Comparison of ENCODE assay signal across 8 mouse cellular contexts in genomic region chr7:16051883-16052595, GRCm38 (mm10). TPM values are rescaled to one million over a fixed set of nuclear protein-coding genes. Genes with fewer than 3 reads are reported as not detected.
DNase-seq lines count a peak whose midpoint lies in the region; ATAC-seq and TF ChIP-seq lines count a peak whose summit lies in the region.

No protein-coding gene starts in this region.

- 0 out of 2 replicates have a peak, but pooled peaks have one; percentile 6 for TF ChIP-seq EP300 in liver, embryonic 14.5 days (IDR thresholded peaks at IDR 0.05; ENCODE audit: low read depth)

- H3K36me3 ChIP-seq in erythroblast, embryonic 14.5 days (ENCODE audit: control insufficient read depth): peaks cover 15% of the 10 kb centered on the region
- no peaks in the 10 kb centered on the region for H3K36me3 ChIP-seq in heart, embryonic 13.5 days
- no peaks in the 10 kb centered on the region for H3K36me3 ChIP-seq in liver, embryonic 14.5 days (replicated peaks; ENCODE audit: control insufficient read depth, insufficient read depth, low read depth)
- no peaks in the 10 kb centered on the region for H3K36me3 ChIP-seq in neural tube, embryonic 11.5 days (ENCODE audit: control insufficient read depth, insufficient read depth, low read length)
- no peaks in the 10 kb centered on the region for H3K36me3 ChIP-seq in stomach, embryonic 16.5 days (ENCODE audit: control insufficient read depth, insufficient read depth, low read length)

- peak; percentile 76 for TF ChIP-seq CTCF in brain, embryonic 14.5 days (IDR thresholded peaks at IDR 0.05; ENCODE audit: borderline replicate concordance, extremely low read depth, insufficient read depth, insufficient read length)
- TF ChIP-seq CTCF in liver, embryonic 14.5 days (IDR thresholded peaks at IDR 0.05; ENCODE audit: low read depth): peak; percentile 97

- peak overlapping the region; percentile 91 for H3K4me3 ChIP-seq in erythroblast, embryonic 14.5 days (replicated peaks)
- peak overlapping the region; percentile 64 for H3K4me3 ChIP-seq in heart, embryonic 13.5 days
- peak overlapping the region; percentile 66 to 90 for H3K4me3 ChIP-seq in liver, embryonic 14.5 days (ENCODE audit: insufficient read depth in 1 of 2, low read depth in 2 of 2, low read length in 2 of 2)
- H3K4me3 ChIP-seq in neural tube, embryonic 11.5 days (ENCODE audit: low read depth, low read length): peak overlapping the region; percentile 44
- H3K4me3 ChIP-seq in stomach, embryonic 16.5 days (replicated peaks; ENCODE audit: low read length): peak overlapping the region; percentile 69

- peak overlapping the region; percentile 89 for H3K27ac ChIP-seq in heart, embryonic 13.5 days (replicated peaks)
- H3K27ac ChIP-seq in liver, embryonic 14.5 days: peak overlapping the region; percentile 65
- 0 out of 2 replicates have a peak overlapping the region, but pooled peaks have one; percentile 2 for H3K27ac ChIP-seq in neural tube, embryonic 11.5 days (ENCODE audit: low read depth, low read length)
- peak overlapping the region; percentile 95 for H3K27ac ChIP-seq in stomach, embryonic 16.5 days (ENCODE audit: low read length)

- peak overlapping the region; percentile 85 for H3K9ac ChIP-seq in heart, embryonic 13.5 days
- peak overlapping the region; percentile 70 for H3K9ac ChIP-seq in liver, embryonic 14.5 days (replicated peaks)
- peak overlapping the region; percentile 45 for H3K9ac ChIP-seq in neural tube, embryonic 11.5 days (ENCODE audit: low read length)
- H3K9ac ChIP-seq in stomach, embryonic 16.5 days (ENCODE audit: low read length): peak overlapping the region; percentile 81

- H3K27me3 ChIP-seq in erythroblast, embryonic 14.5 days (ENCODE audit: control insufficient read depth): peaks cover 2% of the 10 kb centered on the region; the same call in 1 of the 2 replicates
- H3K27me3 ChIP-seq in heart, embryonic 13.5 days (replicated peaks): no peaks in the 10 kb centered on the region
- H3K27me3 ChIP-seq in liver, embryonic 14.5 days (ENCODE audit: control insufficient read depth, insufficient read depth, low read length): no peaks in the 10 kb centered on the region
- H3K27me3 ChIP-seq in neural tube, embryonic 11.5 days (ENCODE audit: control insufficient read depth, insufficient read depth, low read length): no peaks in the 10 kb centered on the region
- no peaks in the 10 kb centered on the region for H3K27me3 ChIP-seq in stomach, embryonic 16.5 days (ENCODE audit: control insufficient read depth, insufficient read depth, low read length)

- ATAC-seq in heart, embryonic 13.5 days (ENCODE audit: extremely low read depth, insufficient number of reproducible peaks, low FRiP score, low TSS enrichment): no peak
- ATAC-seq in liver, embryonic 14.5 days (ENCODE audit: insufficient read depth): peak; percentile 27
- ATAC-seq in neural tube, embryonic 11.5 days (ENCODE audit: insufficient read depth, low FRiP score, low TSS enrichment): no peak
- ATAC-seq in stomach, embryonic 16.5 days (ENCODE audit: insufficient read depth, low FRiP score): peak; percentile 27; the same call in 1 of the 2 replicates

- DNase-seq in CD4-positive, CD25-positive, alpha-beta regulatory T cell, adult 2 months (ENCODE audit: low read depth, low spot score): peak; percentile 89
- peak; percentile 82 for DNase-seq in brain, embryonic 14.5 days (ENCODE audit: low read depth)
- DNase-seq in kidney, postnatal 10 days: peak; percentile 88
- peak; percentile 79 to 84 (median 80) for DNase-seq in liver, embryonic 14.5 days (ENCODE audit: low read depth in 3 of 3, low spot score in 3 of 3)
- DNase-seq in neural tube, embryonic 11.5 days (ENCODE audit: low spot score): peak; percentile 73

- H3K9me3 ChIP-seq in erythroblast, embryonic 14.5 days (ENCODE audit: control insufficient read depth, low read length): no peaks in the 10 kb centered on the region
- H3K9me3 ChIP-seq in heart, embryonic 13.5 days: no peaks in the 10 kb centered on the region
- no peaks in the 10 kb centered on the region for H3K9me3 ChIP-seq in liver, embryonic 14.5 days (ENCODE audit: control insufficient read depth, low read length)
- H3K9me3 ChIP-seq in neural tube, embryonic 11.5 days (ENCODE audit: control insufficient read depth, low read length): no peaks in the 10 kb centered on the region
- H3K9me3 ChIP-seq in stomach, embryonic 16.5 days (replicated peaks; ENCODE audit: control insufficient read depth, low read length): no peaks in the 10 kb centered on the region

- 3% methylated on average over 19 of the region's 19 CpGs for WGBS in heart, embryonic 13.5 days
- under 1% methylated on average over 19 of the region's 19 CpGs for WGBS in liver, embryonic 14.5 days (ENCODE audit: insufficient replicate concordance)
- WGBS in neural tube, embryonic 11.5 days: 8% methylated on average over 19 of the region's 19 CpGs
- WGBS in stomach, embryonic 16.5 days: 4% methylated on average over 19 of the region's 19 CpGs

- peaks cover 52% of the 10 kb centered on the region for H3K4me1 ChIP-seq in erythroblast, embryonic 14.5 days (ENCODE audit: control insufficient read depth)
- H3K4me1 ChIP-seq in heart, embryonic 13.5 days: peaks cover 32% of the 10 kb centered on the region
- H3K4me1 ChIP-seq in liver, embryonic 14.5 days (replicated peaks; ENCODE audit: control insufficient read depth in 2 of 2, insufficient read depth in 2 of 2, low read length in 1 of 2): peaks cover 22 to 23% of the 10 kb centered on the region in 2 experiments
- H3K4me1 ChIP-seq in neural tube, embryonic 11.5 days (ENCODE audit: control insufficient read depth, insufficient read depth, low read length): peaks cover 17% of the 10 kb centered on the region; the same call in 1 of the 2 replicates
- H3K4me1 ChIP-seq in stomach, embryonic 16.5 days (ENCODE audit: control insufficient read depth, insufficient read depth, low read length): peaks cover 12% of the 10 kb centered on the region

- TF ChIP-seq POLR2A in brain, embryonic 14.5 days (IDR thresholded peaks at IDR 0.05; ENCODE audit: borderline replicate concordance, extremely low read depth, insufficient read depth, insufficient read length, poor library complexity, severe bottlenecking): no peak

- H3K4me2 ChIP-seq in heart, embryonic 13.5 days: peak overlapping the region; percentile 94
- peak overlapping the region; percentile 90 for H3K4me2 ChIP-seq in liver, embryonic 14.5 days (ENCODE audit: low read depth)
- H3K4me2 ChIP-seq in neural tube, embryonic 11.5 days (ENCODE audit: low read depth): peak overlapping the region; percentile 79
- H3K4me2 ChIP-seq in stomach, embryonic 16.5 days (ENCODE audit: low read depth, low read length): peak overlapping the region; percentile 79

RNA-seq across cellular contexts. Expression of gene Bicra, which starts 4.3 kb away (rescaled TPM):
- 12.8 and 28.5 TPM in 2 replicates for polyA plus RNA-seq in brain, embryonic 14.5 days (2012; rRNA removed)
- polyA plus RNA-seq in erythroblast, embryonic 14.5 days (2012): 2.1 TPM in 2 replicates
- polyA plus RNA-seq in heart, embryonic 13.5 days (2015; fragmentation: Nextera tagmentation; extraction: Ambion mirVana): 4.6 and 5.0 TPM in 2 replicates
- 1.8 and 2.2 TPM in 2 replicates for polyA plus RNA-seq in liver, embryonic 14.5 days (2012; rRNA removed)
- polyA plus RNA-seq in liver, embryonic 14.5 days (2014; fragmentation: Nextera tagmentation; extraction: Ambion mirVana): 0.83 and 1.5 TPM in 2 replicates
- polyA plus RNA-seq in neural tube, embryonic 11.5 days (2014; fragmentation: Nextera tagmentation; extraction: Ambion mirVana): 7.5 and 8.7 TPM in 2 replicates
- polyA plus RNA-seq in stomach, embryonic 16.5 days (2015; fragmentation: Nextera tagmentation; extraction: Ambion mirVana): 3.9 and 4.5 TPM in 2 replicates

RNA-seq across cellular contexts. Expression of gene Zfp541, which starts 9.6 kb away (rescaled TPM):
- 0.09 and 0.18 TPM in 2 replicates for polyA plus RNA-seq in brain, embryonic 14.5 days (2012; rRNA removed)
- polyA plus RNA-seq in erythroblast, embryonic 14.5 days (2012): 0.01 TPM in 1 of 2 replicates, not detected in the other
- 0.05 TPM in 1 of 2 replicates, not detected in the other for polyA plus RNA-seq in heart, embryonic 13.5 days (2015; fragmentation: Nextera tagmentation; extraction: Ambion mirVana)
- 0.02 TPM in 1 of 2 replicates, not detected in the other for polyA plus RNA-seq in liver, embryonic 14.5 days (2012; rRNA removed)
- not detected in 2 replicates for polyA plus RNA-seq in liver, embryonic 14.5 days (2014; fragmentation: Nextera tagmentation; extraction: Ambion mirVana)
- polyA plus RNA-seq in neural tube, embryonic 11.5 days (2014; fragmentation: Nextera tagmentation; extraction: Ambion mirVana): 0.08 TPM in 1 of 2 replicates, not detected in the other
- polyA plus RNA-seq in stomach, embryonic 16.5 days (2015; fragmentation: Nextera tagmentation; extraction: Ambion mirVana): 0.05 and 0.10 TPM in 2 replicates

RNA-seq across cellular contexts. Expression of gene Napa, which starts 46.2 kb away (rescaled TPM):
- 192 and 199 TPM in 2 replicates for polyA plus RNA-seq in brain, embryonic 14.5 days (2012; rRNA removed)
- 42.0 and 85.6 TPM in 2 replicates for polyA plus RNA-seq in erythroblast, embryonic 14.5 days (2012)
- 150 and 157 TPM in 2 replicates for polyA plus RNA-seq in heart, embryonic 13.5 days (2015; fragmentation: Nextera tagmentation; extraction: Ambion mirVana)
- polyA plus RNA-seq in liver, embryonic 14.5 days (2012; rRNA removed): 88.9 and 110 TPM in 2 replicates
- polyA plus RNA-seq in liver, embryonic 14.5 days (2014; fragmentation: Nextera tagmentation; extraction: Ambion mirVana): 107 and 112 TPM in 2 replicates
- polyA plus RNA-seq in neural tube, embryonic 11.5 days (2014; fragmentation: Nextera tagmentation; extraction: Ambion mirVana): 175 and 184 TPM in 2 replicates
- 206 and 230 TPM in 2 replicates for polyA plus RNA-seq in stomach, embryonic 16.5 days (2015; fragmentation: Nextera tagmentation; extraction: Ambion mirVana)

Comparison
In these comparisons a context has a peak if more than half of its experiments do, and no peak if none do; other contexts are left out.
1. ATAC-seq: peak in liver, embryonic 14.5 days (single experiment) and stomach, embryonic 16.5 days (single experiment); none in heart, embryonic 13.5 days (single experiment) and neural tube, embryonic 11.5 days (single experiment).
2. H3K27ac ChIP-seq: peak in every context shown above with its lines; median percentile 95 in stomach, embryonic 16.5 days; 89 in heart, embryonic 13.5 days; 65 in liver, embryonic 14.5 days; 2 in neural tube, embryonic 11.5 days.
3. Peak in every context shown above with its lines, with median percentiles within 50 percentile points of each other: DNase-seq, H3K4me3 ChIP-seq, H3K4me2 ChIP-seq and H3K9ac ChIP-seq.